Mouse (Mus musculus): ENCODE results near the gene Auts2.

- no peak for TF ChIP-seq CHD2 (IDR thresholded peaks at IDR 0.05; ENCODE audit: low read depth, low read length)
- TF ChIP-seq MAFK (IDR thresholded peaks at IDR 0.05; ENCODE audit: insufficient read depth, low read depth, low read length): no peak
- TF ChIP-seq ZC3H11A (IDR thresholded peaks at IDR 0.05; ENCODE audit: borderline replicate concordance, low read depth, low read length): no peak
These were observed 581.3 kb downstream of the Auts2 start for GRCm38 (mm10) chr5:131961859-131962258.
